Mouse (Mus musculus) left cerebral cortex, adult 18-20 months (tissue): ENCODE measurements at regions not wholly inside any gene's neighbourhood (a gene's known extent, or its start where the extent isn't known, plus 50 kb on each side); places are given as distances from the start of the nearest gene placed in this dataset.

Experiments
- microRNA-seq, 2 experiments: library from miRNA; unstranded; fragments of <30 nt; microRNA quantifications; one replicate each; pipeline ENCODE4 v1.2.0; 2021

Small RNA genes lying in the stretch of these regions (microRNA-seq; reads per million reads assigned to microRNA genes)
- gene Mir148a, result 42.5 to 43.6 reads per million in 2 experiments
